Mouse (Mus musculus): ENCODE results near the gene 4930432K21Rik. TPM values are rescaled to one million over a fixed set of nuclear protein-coding genes. Genes with fewer than 3 reads are reported as not detected.

The 4930432K21Rik gene
- polyA plus RNA-seq (2012; ENCODE audit: insufficient read depth, insufficient read length, missing spikeins), result 0.79 TPM in 1 of 2 replicates, not detected in the other

GRCm38 (mm10) chr8:84147769-84148530 lies at the start of gene 4930432K21Rik, which contains the start of gene Cc2d1a:
Gene 4930432K21Rik, plus strand, starts transcription at chr8:84148025.
Gene Cc2d1a, minus strand, starts transcription at chr8:84147936.
- Histone ChIP-seq H3K27ac (replicated peaks; ENCODE audit: low read depth, low read length) (no peak within 1 kb of the TSS), H3K4me1 (ENCODE audit: control insufficient read depth, insufficient read depth, insufficient read length, low read length) (peaks cover 6% of the 10 kb centered on the region), H3K4me3 (ENCODE audit: insufficient read depth, low read depth, low read length) (peak within 1 kb of the TSS; percentile 73)

- H3K4me1 ChIP-seq (ENCODE audit: control insufficient read depth, insufficient read depth, insufficient read length, low read length), result peaks cover 3% of the 10 kb centered on the region; the same call in 1 of the 2 replicates
- no peak overlapping the region for H3K4me3 ChIP-seq (ENCODE audit: insufficient read depth, low read depth, low read length)
- no peak overlapping the region for H3K27ac ChIP-seq (replicated peaks; ENCODE audit: low read depth, low read length)
These were observed 49.4 kb upstream of the 4930432K21Rik start for GRCm38 (mm10) chr8:84098376-84098775.

GRCm38 (mm10) chr8:84101476-84102270 lies 46.2 kb upstream of the 4930432K21Rik start:
- no peak overlapping the region for H3K4me3 ChIP-seq (ENCODE audit: insufficient read depth, low read depth, low read length)
- H3K4me1 ChIP-seq (ENCODE audit: control insufficient read depth, insufficient read depth, insufficient read length, low read length), result peaks cover 3% of the 10 kb centered on the region; the same call in 1 of the 2 replicates
- no peak overlapping the region for H3K27ac ChIP-seq (replicated peaks; ENCODE audit: low read depth, low read length)

GRCm38 (mm10) chr8:84103601-84104000 lies 44.2 kb upstream of the 4930432K21Rik start:
- Histone ChIP-seq H3K4me3 (ENCODE audit: insufficient read depth, low read depth, low read length) (peak overlapping the region; percentile 65), H3K4me1 (ENCODE audit: control insufficient read depth, insufficient read depth, insufficient read length, low read length) (peaks cover 3% of the 10 kb centered on the region; the same call in 1 of the 2 replicates), H3K27ac (replicated peaks; ENCODE audit: low read depth, low read length) (no peak overlapping the region)

GRCm38 (mm10) chr8:84104221-84104620 lies 43.6 kb upstream of the 4930432K21Rik start:
- Histone ChIP-seq H3K4me1 (ENCODE audit: control insufficient read depth, insufficient read depth, insufficient read length, low read length) (peaks cover 3% of the 10 kb centered on the region; the same call in 1 of the 2 replicates), H3K4me3 (ENCODE audit: insufficient read depth, low read depth, low read length) (peak overlapping the region; percentile 65), H3K27ac (replicated peaks; ENCODE audit: low read depth, low read length) (no peak overlapping the region)

- peak within 1 kb of the TSS; percentile 65 for H3K4me3 ChIP-seq (ENCODE audit: insufficient read depth, low read depth, low read length)
- H3K4me1 ChIP-seq (ENCODE audit: control insufficient read depth, insufficient read depth, insufficient read length, low read length), result peaks cover 3% of the 10 kb centered on the region; the same call in 1 of the 2 replicates
- H3K27ac ChIP-seq (replicated peaks; ENCODE audit: low read depth, low read length), result no peak within 1 kb of the TSS
These were observed 42.9 kb upstream of the 4930432K21Rik start, which contains the start of gene Dcaf15 for GRCm38 (mm10) chr8:84104697-84105609. Gene Dcaf15, minus strand, starts transcription at chr8:84104768.

GRCm38 (mm10) chr8:84105676-84106075 lies 42.1 kb upstream of the 4930432K21Rik start:
- Histone ChIP-seq H3K27ac (replicated peaks; ENCODE audit: low read depth, low read length) (no peak overlapping the region), H3K4me1 (ENCODE audit: control insufficient read depth, insufficient read depth, insufficient read length, low read length) (peaks cover 3% of the 10 kb centered on the region; the same call in 1 of the 2 replicates), H3K4me3 (ENCODE audit: insufficient read depth, low read depth, low read length) (no peak overlapping the region)

GRCm38 (mm10) chr8:84106216-84107040 lies 41.4 kb upstream of the 4930432K21Rik start:
- Histone ChIP-seq H3K27ac (replicated peaks; ENCODE audit: low read depth, low read length) (no peak overlapping the region), H3K4me3 (ENCODE audit: insufficient read depth, low read depth, low read length) (no peak overlapping the region), H3K4me1 (ENCODE audit: control insufficient read depth, insufficient read depth, insufficient read length, low read length) (peaks cover 3% of the 10 kb centered on the region; the same call in 1 of the 2 replicates)

- H3K4me1 ChIP-seq (ENCODE audit: control insufficient read depth, insufficient read depth, insufficient read length, low read length), result no peaks in the 10 kb centered on the region
- H3K4me3 ChIP-seq (ENCODE audit: insufficient read depth, low read depth, low read length), result no peak overlapping the region
- H3K27ac ChIP-seq (replicated peaks; ENCODE audit: low read depth, low read length), result no peak overlapping the region
These were observed 32.2 kb upstream of the 4930432K21Rik start for GRCm38 (mm10) chr8:84115646-84116045.

- Histone ChIP-seq H3K4me3 (ENCODE audit: insufficient read depth, low read depth, low read length) (no peak overlapping the region), H3K27ac (replicated peaks; ENCODE audit: low read depth, low read length) (no peak overlapping the region), H3K4me1 (ENCODE audit: control insufficient read depth, insufficient read depth, insufficient read length, low read length) (no peaks in the 10 kb centered on the region)
These were observed 25.7 kb upstream of the 4930432K21Rik start for GRCm38 (mm10) chr8:84122151-84122550.

- no peaks in the 10 kb centered on the region for H3K4me1 ChIP-seq (ENCODE audit: control insufficient read depth, insufficient read depth, insufficient read length, low read length)
- no peak within 1 kb of the TSS for H3K27ac ChIP-seq (replicated peaks; ENCODE audit: low read depth, low read length)
- no peak within 1 kb of the TSS for H3K4me3 ChIP-seq (ENCODE audit: insufficient read depth, low read depth, low read length)
These were observed 22.2 kb upstream of the 4930432K21Rik start, which contains the start of gene Podnl1 for GRCm38 (mm10) chr8:84125656-84126055. Gene Podnl1, plus strand, starts transcription at chr8:84125989.

GRCm38 (mm10) chr8:84126742-84127141 lies 21.1 kb upstream of the 4930432K21Rik start:
- Histone ChIP-seq H3K4me3 (ENCODE audit: insufficient read depth, low read depth, low read length) (no peak overlapping the region), H3K4me1 (ENCODE audit: control insufficient read depth, insufficient read depth, insufficient read length, low read length) (no peaks in the 10 kb centered on the region), H3K27ac (replicated peaks; ENCODE audit: low read depth, low read length) (no peak overlapping the region)

GRCm38 (mm10) chr8:84127202-84127901 lies 20.5 kb upstream of the 4930432K21Rik start:
- Histone ChIP-seq H3K4me3 (ENCODE audit: insufficient read depth, low read depth, low read length) (no peak overlapping the region), H3K4me1 (ENCODE audit: control insufficient read depth, insufficient read depth, insufficient read length, low read length) (no peaks in the 10 kb centered on the region), H3K27ac (replicated peaks; ENCODE audit: low read depth, low read length) (no peak overlapping the region)
